Mouse (Mus musculus) liver, embryonic 14.5 days (tissue): ENCODE results near the gene Crabp2.

Experiments
- CTCF ChIP-seq: IDR thresholded peaks from 2 replicates; pipeline ENCODE4 v1.5.1; 2016; ENCODE audit warnings: antibody characterized with exemption, low read depth, control low read depth
- EP300 ChIP-seq: IDR thresholded peaks from 2 replicates; pipeline ENCODE4 v1.6.1; 2016; ENCODE audit warnings: antibody characterized with exemption, low read depth

- TF ChIP-seq CTCF: no peak
- TF ChIP-seq EP300: no peak
Observed at GRCm38 (mm10) chr3:87982836-87983601, 34.6 kb downstream of the Crabp2 start.
